Mouse (Mus musculus) embryonic facial prominence, embryonic 14.5 days (tissue): Measurements from ENCODE around the gene Ndufb4. TPM values are rescaled to one million over a fixed set of nuclear protein-coding genes. Genes with fewer than 3 reads are reported as not detected.

Experiments used
- ATAC-seq: fragments of 200-750 bp; cut with Nextera tagmentation; 2 replicates; pipeline ENCODE4 v1.8.0; 2017; ENCODE audit warnings: low read depth, moderate number of reproducible peaks, moderate TSS enrichment
- DNase-seq: peaks from one replicate; pipeline ENCODE4 v3.0.0-alpha.2; 2015; ENCODE audit warnings: low spot score
- H3K27ac ChIP-seq: fragments of 300-500 bp; sonication (generic); replicated peaks from 2 replicates; pipeline ENCODE4 v1.5.1; 2014; ENCODE audit warnings: low read depth, mild to moderate bottlenecking, low read length, moderate library complexity
- H3K27me3 ChIP-seq: fragments of 300-500 bp; sonication (generic); replicated peaks from 2 replicates; pipeline ENCODE4 v1.6.1; 2014; ENCODE audit warnings: low read length; ENCODE audit not compliant: control insufficient read depth, insufficient read depth
- H3K36me3 ChIP-seq: fragments of 300-500 bp; sonication (generic); 2 replicates; pipeline ENCODE4 v1.6.1; 2014; ENCODE audit warnings: low read length, mixed read lengths; ENCODE audit not compliant: control insufficient read depth, insufficient read depth
- H3K4me1 ChIP-seq: fragments of 300-500 bp; sonication (generic); 2 replicates; pipeline ENCODE4 v1.6.1; 2014; ENCODE audit warnings: antibody characterized with exemption, low read length; ENCODE audit not compliant: control insufficient read depth, insufficient read depth
- H3K4me2 ChIP-seq: fragments of 300-500 bp; sonication (generic); 2 replicates; pipeline ENCODE4 v1.6.1; 2014; ENCODE audit warnings: low read depth, mild to moderate bottlenecking, low read length, moderate library complexity, mixed read lengths
- H3K4me3 ChIP-seq: fragments of 300-500 bp; sonication (generic); 2 replicates; pipeline ENCODE4 v1.5.1; 2014; ENCODE audit warnings: low read depth, mild to moderate bottlenecking, low read length
- H3K9ac ChIP-seq: fragments of 300-500 bp; sonication (generic); 2 replicates; pipeline ENCODE4 v1.6.1; 2014; ENCODE audit warnings: low read depth, mild to moderate bottlenecking, low read length, moderate library complexity, mixed read lengths
- H3K9me3 ChIP-seq: fragments of 300-500 bp; sonication (generic); 2 replicates; pipeline ENCODE4 v1.6.1; 2016; ENCODE audit warnings: low read length; ENCODE audit not compliant: control insufficient read depth
- WGBS: fragments of 180-500 bp; shearing (Covaris S2); extraction: QIAGEN DNeasy Blood & Tissue Kit; methylation state at CpG from one replicate; pipeline ENCODE4 v1.1.7; 2014; 5-methylcytosine and 5-hydroxymethylcytosine counted together
- polyA plus RNA-seq: library from polyadenylated mRNA; unstranded; fragments of >200 nt; fragmentation: Nextera tagmentation; extraction: Ambion mirVana; gene quantifications from 2 replicates; pipeline ENCODE4 v1.2.1, GENCODE M21; 2014

Gene Ndufb4
- polyA plus RNA-seq, 1 experiment from 2014 or later = 74.3 TPM

DNA sequence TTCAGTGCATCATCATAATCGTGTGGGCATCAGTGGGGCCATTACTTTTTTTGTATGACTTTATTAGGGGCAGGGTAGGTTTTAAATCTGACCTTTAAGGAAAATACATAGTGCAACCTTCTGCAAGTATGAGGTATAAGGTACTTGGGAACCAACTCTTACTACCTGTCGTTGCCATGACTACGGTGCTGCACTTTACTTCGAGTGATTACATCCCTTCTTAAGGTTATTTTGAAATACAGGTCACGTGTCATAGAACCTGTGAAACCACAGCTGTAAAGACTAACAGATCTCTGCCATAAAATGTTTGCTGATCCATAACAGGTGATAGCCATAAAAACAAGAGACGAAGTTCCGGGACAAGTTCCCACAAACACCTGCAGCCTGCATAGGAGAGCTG lies 55.8 kb downstream of the Ndufb4 start:
- no peaks in the 10 kb centered on the region for H3K36me3 ChIP-seq
- H3K27ac ChIP-seq = no peak overlapping the region
- H3K9ac ChIP-seq = no peak overlapping the region
- H3K4me1 ChIP-seq = no peaks in the 10 kb centered on the region
- H3K4me3 ChIP-seq = no peak overlapping the region
- no peak overlapping the region for H3K4me2 ChIP-seq
- H3K27me3 ChIP-seq = no peaks in the 10 kb centered on the region
- WGBS = 82% methylated on average over 7 of the region's 7 CpGs
- no peak for DNase-seq
- ATAC-seq = no peak
- no peaks in the 10 kb centered on the region for H3K9me3 ChIP-seq

DNA sequence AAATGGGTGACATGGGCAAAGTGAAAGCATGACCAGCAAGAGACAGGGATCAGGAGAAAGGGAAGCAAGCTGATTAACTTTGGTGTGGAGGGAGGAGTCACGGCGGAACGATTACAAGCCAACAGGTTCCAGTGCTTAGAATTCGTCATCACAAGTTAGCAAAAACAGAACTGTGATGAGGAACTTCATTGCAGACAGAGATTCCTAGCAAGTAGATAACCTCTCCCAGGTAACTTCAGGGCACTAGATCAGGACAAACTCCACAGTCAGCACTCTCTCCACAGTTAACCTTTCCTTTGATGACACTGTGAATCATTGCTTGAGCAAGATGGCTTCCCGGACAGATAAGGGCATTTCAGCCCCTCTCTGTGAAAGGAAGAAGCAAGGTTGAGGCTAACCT lies 56.8 kb downstream of the Ndufb4 start:
- Histone ChIP-seq H3K4me1 (no peaks in the 10 kb centered on the region), H3K4me2 (no peak overlapping the region), H3K27ac (no peak overlapping the region), H3K9me3 (no peaks in the 10 kb centered on the region), H3K27me3 (no peaks in the 10 kb centered on the region), H3K36me3 (no peaks in the 10 kb centered on the region), H3K4me3 (no peak overlapping the region), H3K9ac (no peak overlapping the region)
- no peak for ATAC-seq
- DNase-seq = no peak
- WGBS = 78% methylated on average over 5 of the region's 5 CpGs

Other genes starting within 250 kb of the Ndufb4 start
- 29.0 and 32.5 TPM in 2 replicates for gene Gtf2e1, start 114.7 kb downstream of the Ndufb4 start, polyA plus RNA-seq
- 21.0 and 26.6 TPM in 2 replicates for gene Rabl3, start 114.6 kb downstream of the Ndufb4 start, polyA plus RNA-seq
- gene Hgd, start 74.3 kb downstream of the Ndufb4 start, polyA plus RNA-seq = not detected in 2 replicates
- gene Fstl1, start 122.4 kb upstream of the Ndufb4 start, polyA plus RNA-seq = 833 and 870 TPM in 2 replicates
- gene Gm36028, start 206.7 kb upstream of the Ndufb4 start, polyA plus RNA-seq = not detected in 2 replicates
- gene Lrrc58, start 213.9 kb upstream of the Ndufb4 start, polyA plus RNA-seq = 52.4 and 53.8 TPM in 2 replicates